ENCODE assay signal across 8 mouse cellular contexts in the genomic region with DNA sequence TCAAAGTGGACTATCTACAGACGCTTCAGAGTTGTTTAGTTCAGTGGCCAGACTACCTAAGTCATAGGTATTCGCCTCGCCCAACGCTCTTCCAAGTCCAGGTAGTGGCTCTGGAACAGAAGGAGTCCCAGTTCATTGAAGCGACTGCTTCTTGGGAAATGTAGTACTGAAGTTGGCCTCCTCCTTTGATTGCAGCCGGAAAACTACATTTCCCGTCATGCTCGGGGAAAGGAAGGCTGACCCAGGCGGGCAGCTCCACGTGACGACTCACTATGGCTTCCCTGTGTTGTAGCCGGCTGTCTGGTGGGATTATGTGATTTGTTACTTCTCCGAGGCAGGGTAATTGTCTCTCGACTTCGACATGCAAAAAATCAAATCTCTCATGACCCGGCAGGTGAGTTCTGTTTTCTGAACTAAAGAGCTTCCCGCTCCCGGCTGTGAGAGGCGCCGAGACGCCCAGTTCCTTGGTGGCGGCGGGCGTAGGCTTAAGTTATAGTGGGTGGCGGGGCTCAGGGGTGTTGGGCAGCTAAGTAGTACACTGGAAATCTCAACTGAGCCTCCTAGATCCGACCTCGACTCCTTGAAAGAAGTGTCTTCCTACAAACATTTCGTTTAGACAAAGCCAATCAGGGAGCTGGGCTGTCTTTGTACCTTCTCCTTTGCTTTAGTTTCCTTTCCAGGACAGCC. TPM values are rescaled to one million over a fixed set of nuclear protein-coding genes. Genes with fewer than 3 reads are reported as not detected.
DNase-seq lines count a peak whose midpoint lies in the region; ATAC-seq lines count a peak whose summit lies in the region.

A gene (minus strand): TSS at position 137 of the 687 bp plus-strand sequence.
A gene (plus strand): TSS at position 221 of the 687 bp plus-strand sequence.

- DNase-seq in adipocyte (ENCODE audit: low spot score), result peak; percentile 94
- peak; percentile 96 for DNase-seq in embryo, embryonic 10 days (ENCODE audit: low spot score)
- peak; percentile 80 for DNase-seq in gastrocnemius, postnatal 10 days
- peak; percentile 91 for DNase-seq in induced T-regulatory cell, adult 2 months (ENCODE audit: low read depth)
- peak; percentile 87 to 94 for DNase-seq in left cerebral cortex, adult 9 months (ENCODE audit: low spot score in 2 of 2)
- peak; percentile 85 for DNase-seq in right cerebral cortex, postnatal 14 days
- DNase-seq in urinary bladder, postnatal 36 days (ENCODE audit: low spot score in 2 of 2), result peak; percentile 76 to 89

- peak; percentile 100 for ATAC-seq in megakaryocyte progenitor cell, adult 5-6 weeks (replicated peaks; ENCODE audit: poor library complexity)

RNA-seq across cellular contexts. Expression of the first gene that starts in this region (rescaled TPM):
- not detected for total RNA-seq in gastrocnemius, postnatal 10 days (2021)
- total RNA-seq in megakaryocyte progenitor cell, adult 5-6 weeks (2015), result 0.15 and 0.46 TPM in 2 replicates
- total RNA-seq in megakaryocyte progenitor cell, adult 5-6 weeks (2017), result 0.12 TPM in 1 of 2 replicates, not detected in the other

RNA-seq across cellular contexts. Expression of the second gene that starts in this region (rescaled TPM):
- total RNA-seq in gastrocnemius, postnatal 10 days (2021), result 10 to 100 TPM; 15.9 to 17.3 TPM
- total RNA-seq in megakaryocyte progenitor cell, adult 5-6 weeks (2015), result 33.7 and 35.0 TPM in 2 replicates
- total RNA-seq in megakaryocyte progenitor cell, adult 5-6 weeks (2017), result 36.5 and 58.1 TPM in 2 replicates

Comparison
In these comparisons a context has a peak if more than half of its experiments do, and no peak if none do; other contexts are left out.
1. Peak in every context shown above with its lines: DNase-seq and ATAC-seq.